Mouse (Mus musculus): Measurements from ENCODE around the gene Slc4a1ap. TPM values are rescaled to one million over a fixed set of nuclear protein-coding genes. Genes with fewer than 3 reads are reported as not detected.

The Slc4a1ap gene
- total RNA-seq, 1 experiment, result 30.2 TPM

DNA sequence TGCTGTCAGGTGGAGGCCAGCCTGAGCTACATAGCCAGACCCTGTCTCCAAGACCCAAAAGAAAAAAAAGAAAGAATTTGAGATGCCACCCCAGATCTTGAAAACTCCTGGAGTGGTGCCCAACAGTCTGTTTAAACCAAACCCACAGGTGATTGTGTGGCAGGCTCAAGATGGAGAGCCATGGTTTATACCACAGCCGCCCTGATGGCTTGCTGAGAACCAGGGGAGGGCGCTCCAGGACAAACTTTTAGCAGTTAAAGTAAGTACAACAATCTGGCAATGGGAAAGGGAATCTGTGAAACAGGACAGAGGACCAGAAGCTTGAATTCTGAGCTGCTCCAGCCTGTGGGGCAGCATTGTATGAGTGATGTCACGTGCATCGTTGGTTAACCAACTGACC, 71.8 kb downstream of the Slc4a1ap start:
- Histone ChIP-seq H3K4me1 (ENCODE audit: control insufficient read depth in 2 of 2, insufficient read depth in 2 of 2, low read length in 2 of 2, poor library complexity in 1 of 2) (peaks cover 3 to 7% of the 10 kb centered on the region in 2 experiments; a peak in 3 of 4 replicates), H3K9ac (ENCODE audit: insufficient read depth, low read depth, low read length, poor library complexity, severe bottlenecking) (no peak overlapping the region), H3K9me3 (ENCODE audit: control insufficient read depth, insufficient read depth, low read depth, low read length) (no peaks in the 10 kb centered on the region), H3K27ac (ENCODE audit: insufficient read depth, low read depth, low read length, poor library complexity, severe bottlenecking) (no peak overlapping the region), H3K36me3 (ENCODE audit: control insufficient read depth, insufficient read depth, low read length, poor library complexity, severe bottlenecking) (no peaks in the 10 kb centered on the region), H3K4me3 (ENCODE audit: insufficient read depth in 1 of 2, low read depth in 1 of 2, low read length in 2 of 2, poor library complexity in 1 of 2, severe bottlenecking in 1 of 2) (no peak overlapping the region)
- TF ChIP-seq MAFK (IDR thresholded peaks at IDR 0.05; ENCODE audit: insufficient read depth, low read depth, low read length), result no peak
- no peak for TF ChIP-seq ZNF384 (IDR thresholded peaks at IDR 0.05; ENCODE audit: low read depth, low read length)
- TF ChIP-seq ZC3H11A (IDR thresholded peaks at IDR 0.05; ENCODE audit: borderline replicate concordance, low read depth, low read length), result peak; percentile 60; the same call in 1 of the 2 replicates
- peak; percentile 63 for DNase-seq (ENCODE audit: low read depth, low spot score)
- in situ Hi-C loops (cut with MboI; ENCODE audit: low sequenced_read_pairs in 2 of 2, unreplicated experiment in 2 of 2), result loop anchor here (10.0 to 25.0 kb wide), 2 partner anchors 589 to 596 kb away; no protein-coding TSS in a partner anchor

DNA sequence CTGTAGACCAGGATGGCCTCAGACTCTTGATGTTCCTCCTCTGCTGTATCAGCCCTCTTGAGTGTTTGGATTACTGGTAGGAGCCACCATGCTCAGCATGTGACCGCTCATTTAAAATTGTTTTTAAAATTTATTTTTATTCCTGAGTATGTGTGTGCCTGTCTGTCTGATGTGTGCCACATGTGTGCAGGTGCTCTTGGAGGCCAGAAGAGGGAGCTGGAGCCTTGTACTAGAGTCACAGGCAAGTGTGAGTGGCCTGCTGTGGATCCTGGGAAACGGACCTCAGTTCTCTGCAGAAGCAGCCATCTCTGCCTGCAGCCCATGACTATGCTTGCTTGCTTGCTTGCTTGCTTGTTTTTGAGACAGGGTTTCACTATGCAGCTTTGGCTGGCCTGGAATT, 72.4 kb downstream of the Slc4a1ap start:
- H3K4me3 ChIP-seq (ENCODE audit: insufficient read depth in 1 of 2, low read depth in 1 of 2, low read length in 2 of 2, poor library complexity in 1 of 2, severe bottlenecking in 1 of 2), result no peak overlapping the region
- in situ Hi-C loops (cut with MboI; ENCODE audit: low sequenced_read_pairs in 2 of 2, unreplicated experiment in 2 of 2), result loop anchor here (10.0 to 25.0 kb wide), 2 partner anchors 588 to 596 kb away; no protein-coding TSS in a partner anchor
- no peak overlapping the region for H3K27ac ChIP-seq (ENCODE audit: insufficient read depth, low read depth, low read length, poor library complexity, severe bottlenecking)
- H3K36me3 ChIP-seq (ENCODE audit: control insufficient read depth, insufficient read depth, low read length, poor library complexity, severe bottlenecking), result no peaks in the 10 kb centered on the region
- TF ChIP-seq ZC3H11A (IDR thresholded peaks at IDR 0.05; ENCODE audit: borderline replicate concordance, low read depth, low read length) (peak; percentile 81; the same call in 1 of the 2 replicates), HCFC1 (IDR thresholded peaks at IDR 0.05; ENCODE audit: borderline replicate concordance, insufficient read depth, low read length) (no peak), MAFK (IDR thresholded peaks at IDR 0.05; ENCODE audit: insufficient read depth, low read depth, low read length) (no peak), ZNF384 (IDR thresholded peaks at IDR 0.05; ENCODE audit: low read depth, low read length) (no peak)
- no peak overlapping the region for H3K9ac ChIP-seq (ENCODE audit: insufficient read depth, low read depth, low read length, poor library complexity, severe bottlenecking)
- peaks cover 3 to 7% of the 10 kb centered on the region in 2 experiments; a peak in 3 of 4 replicates for H3K4me1 ChIP-seq (ENCODE audit: control insufficient read depth in 2 of 2, insufficient read depth in 2 of 2, low read length in 2 of 2, poor library complexity in 1 of 2)
- no peaks in the 10 kb centered on the region for H3K9me3 ChIP-seq (ENCODE audit: control insufficient read depth, insufficient read depth, low read depth, low read length)
- DNase-seq (ENCODE audit: low read depth, low spot score), result peak; percentile 55

DNA sequence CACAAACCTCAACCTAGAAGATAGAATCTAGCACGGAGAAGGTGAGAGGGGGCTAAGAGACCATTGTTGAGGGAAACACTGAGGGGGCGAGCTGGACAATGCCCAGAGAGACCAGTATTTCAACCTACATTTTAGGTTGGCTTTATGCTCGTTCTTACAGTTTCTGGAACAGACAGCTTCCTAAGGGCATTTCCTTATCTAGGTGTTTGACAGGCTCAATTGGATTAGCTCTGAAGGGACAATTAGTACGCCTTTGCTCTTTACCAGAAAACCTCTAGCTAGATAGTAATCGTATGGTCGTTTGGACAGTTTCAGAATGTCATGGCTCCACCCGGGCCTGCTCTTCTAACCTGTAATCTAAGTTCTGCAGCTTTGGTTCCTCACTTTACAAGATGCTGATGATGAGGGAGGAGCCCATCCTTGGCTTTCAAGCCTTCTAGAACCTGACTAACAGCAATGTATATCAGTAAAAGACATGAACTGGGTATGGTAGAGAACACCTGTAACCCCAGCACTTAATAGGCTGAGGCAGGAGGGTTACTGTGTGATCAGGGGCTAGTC, 74.4 kb downstream of the Slc4a1ap start:
- Histone ChIP-seq H3K4me3 (ENCODE audit: insufficient read depth in 1 of 2, low read depth in 1 of 2, low read length in 2 of 2, poor library complexity in 1 of 2, severe bottlenecking in 1 of 2) (no peak overlapping the region), H3K36me3 (ENCODE audit: control insufficient read depth, insufficient read depth, low read length, poor library complexity, severe bottlenecking) (no peaks in the 10 kb centered on the region), H3K27ac (ENCODE audit: insufficient read depth, low read depth, low read length, poor library complexity, severe bottlenecking) (no peak overlapping the region), H3K9ac (ENCODE audit: insufficient read depth, low read depth, low read length, poor library complexity, severe bottlenecking) (no peak overlapping the region), H3K9me3 (ENCODE audit: control insufficient read depth, insufficient read depth, low read depth, low read length) (no peaks in the 10 kb centered on the region), H3K4me1 (ENCODE audit: control insufficient read depth in 2 of 2, insufficient read depth in 2 of 2, low read length in 2 of 2, poor library complexity in 1 of 2) (peaks cover 5 to 13% of the 10 kb centered on the region in 2 experiments)
- no peak for DNase-seq (ENCODE audit: low read depth, low spot score)
- in situ Hi-C loops (cut with MboI; ENCODE audit: low sequenced_read_pairs in 2 of 2, unreplicated experiment in 2 of 2), result loop anchor here in 1 of 2 experiments (10.0 kb wide), 1 partner anchor 534 kb away; the partner anchor contains the start of gene Fosl2
- TF ChIP-seq ZC3H11A (IDR thresholded peaks at IDR 0.05; ENCODE audit: borderline replicate concordance, low read depth, low read length) (no peak), ZNF384 (IDR thresholded peaks at IDR 0.05; ENCODE audit: low read depth, low read length) (no peak), MAFK (IDR thresholded peaks at IDR 0.05; ENCODE audit: insufficient read depth, low read depth, low read length) (no peak), CHD2 (IDR thresholded peaks at IDR 0.05; ENCODE audit: low read depth, low read length) (no peak), HCFC1 (IDR thresholded peaks at IDR 0.05; ENCODE audit: borderline replicate concordance, insufficient read depth, low read length) (no peak)

- TF ChIP-seq MAFK (IDR thresholded peaks at IDR 0.05; ENCODE audit: insufficient read depth, low read depth, low read length) (no peak), ZC3H11A (IDR thresholded peaks at IDR 0.05; ENCODE audit: borderline replicate concordance, low read depth, low read length) (no peak), ZNF384 (IDR thresholded peaks at IDR 0.05; ENCODE audit: low read depth, low read length) (no peak), CHD2 (IDR thresholded peaks at IDR 0.05; ENCODE audit: low read depth, low read length) (no peak), HCFC1 (IDR thresholded peaks at IDR 0.05; ENCODE audit: borderline replicate concordance, insufficient read depth, low read length) (no peak)
- peak overlapping the region in 1 of 2 experiments; percentile 49; a peak in 2 of 4 replicates for H3K4me3 ChIP-seq (ENCODE audit: insufficient read depth in 1 of 2, low read depth in 1 of 2, low read length in 2 of 2, poor library complexity in 1 of 2, severe bottlenecking in 1 of 2)
- H3K9me3 ChIP-seq (ENCODE audit: control insufficient read depth, insufficient read depth, low read depth, low read length), result no peaks in the 10 kb centered on the region
- in situ Hi-C loops (cut with MboI; ENCODE audit: low sequenced_read_pairs in 2 of 2, unreplicated experiment in 2 of 2), result loop anchor here in 1 of 2 experiments (10.0 kb wide), 1 partner anchor 532 kb away; the partner anchor contains the start of gene Fosl2
- DNase-seq (ENCODE audit: low read depth, low spot score), result no peak
- peaks cover 5 to 12% of the 10 kb centered on the region in 2 experiments for H3K4me1 ChIP-seq (ENCODE audit: control insufficient read depth in 2 of 2, insufficient read depth in 2 of 2, low read length in 2 of 2, poor library complexity in 1 of 2)
- no peaks in the 10 kb centered on the region for H3K36me3 ChIP-seq (ENCODE audit: control insufficient read depth, insufficient read depth, low read length, poor library complexity, severe bottlenecking)
- peak overlapping the region; percentile 41; the same call in 1 of the 2 replicates for H3K9ac ChIP-seq (ENCODE audit: insufficient read depth, low read depth, low read length, poor library complexity, severe bottlenecking)
- H3K27ac ChIP-seq (ENCODE audit: insufficient read depth, low read depth, low read length, poor library complexity, severe bottlenecking), result peak overlapping the region; percentile 23; the same call in 1 of the 2 replicates
Observed at GRCm38 (mm10) chr5:31602377-31602776, 75.6 kb downstream of the Slc4a1ap start.
